Mouse (Mus musculus): ENCODE measurements around the gene Nmb.

GRCm38 (mm10) chr7:80864151-80864550 lies 40.7 kb downstream of the Nmb start:
- TF ChIP-seq CTCF (IDR thresholded peaks at IDR 0.05; ENCODE audit: control insufficient read depth, insufficient read depth, insufficient replicate concordance, low read depth, low read length) (no peak), POLR2A (IDR thresholded peaks at IDR 0.05; ENCODE audit: control insufficient read depth, low read depth, low read length) (no peak)

Measured in testis, adult 2 months (tissue).